Mouse (Mus musculus): ENCODE measurements at regions not wholly inside any gene's neighbourhood (a gene's known extent, or its start where the extent isn't known, plus 50 kb on each side); places are given as distances from the start of the nearest gene placed in this dataset.

DNA sequence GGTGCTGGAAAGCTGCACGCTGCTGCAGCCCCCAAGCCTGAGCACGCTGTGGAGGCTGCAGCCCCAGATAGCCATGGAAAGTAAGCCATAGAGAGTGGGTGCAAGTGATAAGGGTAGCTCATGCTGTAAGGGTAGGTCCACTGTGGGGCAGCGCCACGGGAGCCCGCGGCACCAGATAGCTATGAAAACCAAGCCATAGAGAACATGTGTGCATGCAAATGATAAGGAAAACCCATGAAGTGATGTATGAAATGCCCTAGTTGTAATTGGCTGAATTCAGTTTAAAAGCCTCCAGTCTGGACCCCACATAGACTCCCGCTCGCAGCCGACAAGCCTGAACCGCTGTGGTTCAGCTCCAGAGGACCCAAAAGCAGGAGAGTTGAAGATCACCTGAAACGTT lies 58.8 kb upstream of the L3mbtl3 start:
- Histone ChIP-seq H3K36me3 (ENCODE audit: control insufficient read depth in 1 of 2, insufficient read depth in 2 of 2, low read length in 2 of 2) (no peaks in the 10 kb centered on the region), H3K4me3 (ENCODE audit: control insufficient read depth in 1 of 2, insufficient read depth in 1 of 2, low read depth in 2 of 2, low read length in 2 of 2) (no peak overlapping the region), H3K9me3 (replicated peaks; ENCODE audit: insufficient read depth, low read length) (no peaks in the 10 kb centered on the region), H3K27me3 (ENCODE audit: control insufficient read depth in 1 of 2, insufficient read depth in 2 of 2, low read length in 2 of 2) (no peaks in the 10 kb centered on the region), H3K4me1 (ENCODE audit: control insufficient read depth in 1 of 2, insufficient read depth in 2 of 2, low read length in 2 of 2) (no peaks in the 10 kb centered on the region), H3K27ac (ENCODE audit: control insufficient read depth, low read depth, low read length) (no peak overlapping the region), H3K9ac (ENCODE audit: control insufficient read depth, low read depth, low read length, poor library complexity, severe bottlenecking) (no peak overlapping the region), H3K79me2 (ENCODE audit: control insufficient read depth, insufficient read depth, low read length, poor library complexity) (no peaks in the 10 kb centered on the region)
- TF ChIP-seq E2F4 (IDR thresholded peaks at IDR 0.05; ENCODE audit: borderline replicate concordance, low read depth, low read length) (no peak), USF1 (IDR thresholded peaks at IDR 0.05; ENCODE audit: low read depth, low read length) (no peak), KAT2A (conservative IDR thresholded peaks at IDR 0.05; ENCODE audit: low read depth, low read length) (no peak), ZNF384 (IDR thresholded peaks at IDR 0.05; ENCODE audit: low read depth, low read length) (no peak), EP300 (IDR thresholded peaks at IDR 0.05; ENCODE audit: low read depth in 1 of 2, low read length in 2 of 2) (no peak), SMC3 (IDR thresholded peaks at IDR 0.05; ENCODE audit: low read depth, low read length) (no peak), ELF1 (IDR thresholded peaks at IDR 0.05; ENCODE audit: low read depth, low read length) (no peak), HCFC1 (IDR thresholded peaks at IDR 0.05; ENCODE audit: low read depth, low read length) (no peak), POLR2AphosphoS5 (IDR thresholded peaks at IDR 0.05; ENCODE audit: borderline replicate concordance, low read depth, low read length) (no peak)
- no peak for DNase-seq (ENCODE audit: low read depth, low spot score)

DNA sequence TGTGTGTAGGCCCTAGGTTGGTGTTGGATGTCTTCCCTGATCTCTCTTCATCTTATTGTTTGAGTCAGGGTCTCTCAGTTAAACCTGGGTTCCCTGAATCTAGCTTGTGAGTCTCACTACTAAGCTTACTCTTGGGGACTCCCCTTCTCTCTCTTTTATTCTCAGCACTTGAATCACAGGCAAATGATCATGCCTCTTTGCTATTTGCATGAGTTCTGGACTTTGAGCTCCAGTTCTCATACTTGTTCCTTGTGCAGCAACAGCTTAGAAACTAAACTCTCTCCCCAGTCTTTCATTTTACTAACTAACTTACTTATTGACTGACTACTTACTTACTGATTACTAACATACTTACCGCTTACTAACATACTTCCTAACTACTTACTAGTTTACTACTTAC lies 64.9 kb upstream of the L3mbtl3 start:
- no peaks in the 10 kb centered on the region for H3K9me3 ChIP-seq (replicated peaks; ENCODE audit: insufficient read depth, low read length)
- H3K9ac ChIP-seq (ENCODE audit: control insufficient read depth, low read depth, low read length, poor library complexity, severe bottlenecking): no peak overlapping the region
- H3K27me3 ChIP-seq (ENCODE audit: control insufficient read depth in 1 of 2, insufficient read depth in 2 of 2, low read length in 2 of 2): no peaks in the 10 kb centered on the region
- H3K4me3 ChIP-seq (ENCODE audit: control insufficient read depth in 1 of 2, insufficient read depth in 1 of 2, low read depth in 2 of 2, low read length in 2 of 2): no peak overlapping the region
- no peak for DNase-seq (ENCODE audit: low read depth, low spot score)
- H3K4me1 ChIP-seq (ENCODE audit: control insufficient read depth in 1 of 2, insufficient read depth in 2 of 2, low read length in 2 of 2): no peaks in the 10 kb centered on the region
- TF ChIP-seq NELFE (IDR thresholded peaks at IDR 0.05; ENCODE audit: low read depth, low read length): no peak
- TF ChIP-seq JUND (IDR thresholded peaks at IDR 0.05; ENCODE audit: low read depth, low read length): no peak
- TF ChIP-seq MAX (IDR thresholded peaks at IDR 0.05; ENCODE audit: low read length): no peak
- TF ChIP-seq MAZ (IDR thresholded peaks at IDR 0.05; ENCODE audit: low read depth, low read length): no peak
- no peak for TF ChIP-seq GABPA (IDR thresholded peaks at IDR 0.05; ENCODE audit: low read depth, low read length)
- no peak for TF ChIP-seq ZNF384 (IDR thresholded peaks at IDR 0.05; ENCODE audit: low read depth, low read length)
- TF ChIP-seq RAD21 (IDR thresholded peaks at IDR 0.05; ENCODE audit: low read depth, low read length): no peak
- no peak for TF ChIP-seq USF2 (IDR thresholded peaks at IDR 0.05; ENCODE audit: borderline replicate concordance in 1 of 2, insufficient read depth in 1 of 2, low read depth in 1 of 2, low read length in 2 of 2)
- no peaks in the 10 kb centered on the region for H3K36me3 ChIP-seq (ENCODE audit: control insufficient read depth in 1 of 2, insufficient read depth in 2 of 2, low read length in 2 of 2)
- H3K79me2 ChIP-seq (ENCODE audit: control insufficient read depth, insufficient read depth, low read length, poor library complexity): no peaks in the 10 kb centered on the region
- no peak overlapping the region for H3K27ac ChIP-seq (ENCODE audit: control insufficient read depth, low read depth, low read length)

Measured in MEL (cell line).